Mouse (Mus musculus): Measurements from ENCODE around the gene Slc25a25.

- TF ChIP-seq ZNF384 (IDR thresholded peaks at IDR 0.05; ENCODE audit: low read depth, low read length) (no peak), CHD2 (IDR thresholded peaks at IDR 0.05; ENCODE audit: low read depth, low read length) (no peak)
Measured at GRCm38 (mm10) chr2:32495185-32495726, 44.0 kb upstream of the Slc25a25 start.

Measured in ES-E14 (cell line).